Mouse (Mus musculus): ENCODE measurements around the gene Slc38a4.

GRCm38 (mm10) chr15:97017195-97017594, 38.6 kb downstream of the Slc38a4 start:
- no peak for TF ChIP-seq CTCF (IDR thresholded peaks at IDR 0.05; ENCODE audit: extremely low read depth, insufficient read depth, insufficient read length, insufficient replicate concordance)
- TF ChIP-seq POLR2A (IDR thresholded peaks at IDR 0.05; ENCODE audit: low read depth, low read length) = no peak
